Mouse (Mus musculus) heart, postnatal 0 days (tissue): ENCODE results near the gene Kif24.

ENCODE experiments used
- CTCF ChIP-seq: IDR thresholded peaks from 2 replicates; pipeline ENCODE4 v1.5.1; 2016; ENCODE audit warnings: antibody characterized with exemption, control low read depth, low read depth
- EP300 ChIP-seq: IDR thresholded peaks from 2 replicates; pipeline ENCODE4 v1.6.1; 2016; ENCODE audit warnings: antibody characterized with exemption, low read depth

DNA sequence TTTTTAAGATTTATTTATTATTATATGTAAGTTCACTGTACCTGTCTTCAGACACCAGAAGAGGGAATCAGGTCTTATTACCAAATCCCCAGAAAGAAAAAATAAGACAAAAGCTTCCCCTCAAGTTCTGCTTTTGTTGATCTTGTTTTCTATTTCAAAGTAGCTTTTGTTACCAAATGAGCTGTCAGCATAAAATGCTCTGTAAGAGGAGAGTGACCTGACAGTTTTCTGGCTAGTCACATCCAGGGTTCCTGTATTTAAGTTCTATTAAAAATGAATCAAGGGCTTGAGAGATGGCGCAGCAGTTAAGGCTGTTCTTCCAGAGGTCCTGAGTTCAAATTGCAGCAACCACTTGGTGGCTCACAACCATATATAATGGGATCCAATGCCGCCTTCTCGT lies 103.6 kb downstream of the Kif24 start:
- no peak for TF ChIP-seq CTCF
- no peak for TF ChIP-seq EP300
